Mouse (Mus musculus) liver, postnatal 0 days (tissue): ENCODE measurements around the gene Sf3a1. TPM values are rescaled to one million over a fixed set of nuclear protein-coding genes. Genes with fewer than 3 reads are reported as not detected.
A peak's percentile ranks its signal among the peaks of the same experiment; 100 is the strongest.

Experiments used
- ATAC-seq: fragments of 200-750 bp; cut with Nextera tagmentation; 2 replicates; pipeline ENCODE4 v1.8.0; 2017; ENCODE audit warnings: mild to moderate bottlenecking, moderate library complexity
- DNase-seq: peaks from one replicate; pipeline ENCODE4 v3.0.0-alpha.2; 2016
- H3K27ac ChIP-seq: fragments of 300-500 bp; sonication (generic); 2 replicates; pipeline ENCODE4 v1.5.1; 2014; ENCODE audit warnings: antibody characterized with exemption, moderate library complexity, mild to moderate bottlenecking, low read depth
- H3K27me3 ChIP-seq: fragments of 300-500 bp; sonication (generic); 2 replicates; pipeline ENCODE4 v1.6.1; 2014; ENCODE audit warnings: low read length, control low read depth, mixed read lengths; ENCODE audit not compliant: insufficient read depth
- H3K36me3 ChIP-seq: fragments of 300-500 bp; sonication (generic); replicated peaks from 2 replicates; pipeline ENCODE4 v1.6.1; 2014; ENCODE audit warnings: mild to moderate bottlenecking, control low read depth, low read length, moderate library complexity, mixed read lengths; ENCODE audit not compliant: insufficient read depth
- H3K4me1 ChIP-seq: fragments of 300-500 bp; sonication (generic); 2 replicates; pipeline ENCODE4 v1.6.1; 2014; ENCODE audit warnings: antibody characterized with exemption, mild to moderate bottlenecking, control low read depth; ENCODE audit not compliant: insufficient read depth
- H3K4me2 ChIP-seq: fragments of 300-500 bp; sonication (generic); 2 replicates; pipeline ENCODE4 v1.6.1; 2014; ENCODE audit warnings: low read depth, mild to moderate bottlenecking, low read length, moderate library complexity, mixed read lengths
- H3K4me3 ChIP-seq: fragments of 300-500 bp; sonication (generic); 2 replicates; pipeline ENCODE4 v1.5.1; 2014; ENCODE audit warnings: low read depth, low read length
- H3K9ac ChIP-seq: fragments of 300-500 bp; sonication (generic); replicated peaks from 2 replicates; pipeline ENCODE4 v1.6.1; 2014; ENCODE audit warnings: mild to moderate bottlenecking, moderate library complexity
- H3K9me3 ChIP-seq: fragments of 300-500 bp; sonication (generic); 2 replicates; pipeline ENCODE4 v1.6.1; 2016; ENCODE audit warnings: mild to moderate bottlenecking, control low read depth, low read length, mixed read lengths
- CTCF ChIP-seq: sonication (generic); IDR thresholded peaks from 2 replicates; pipeline ENCODE4 v1.5.1; 2016; ENCODE audit warnings: antibody characterized with exemption, low read depth
- EP300 ChIP-seq: IDR thresholded peaks from 2 replicates; pipeline ENCODE4 v1.6.1; 2016; ENCODE audit warnings: antibody characterized with exemption, low read depth, mild to moderate bottlenecking
- WGBS: fragments of 180-500 bp; shearing (Covaris S2); extraction: QIAGEN DNeasy Blood & Tissue Kit; methylation state at CpG from one replicate; pipeline ENCODE4 v1.1.7; 2014; ENCODE audit not compliant: insufficient replicate concordance; 5-methylcytosine and 5-hydroxymethylcytosine counted together
- polyA plus RNA-seq: library from polyadenylated mRNA; unstranded; fragments of >200 nt; fragmentation: Nextera tagmentation; extraction: Ambion mirVana; gene quantifications from 2 replicates; pipeline ENCODE4 v1.2.1, GENCODE M21; 2015

The Sf3a1 gene
- polyA plus RNA-seq, 1 experiment from 2014 or later, result 8.8 TPM

- Histone ChIP-seq H3K4me1 (peaks cover 13% of the 10 kb centered on the region), H3K27me3 (0 out of 2 replicates have a peak, but pooled peaks cover 7% of the 10 kb centered on the region), H3K4me3 (no peak overlapping the region), H3K36me3 (peaks cover 10% of the 10 kb centered on the region), H3K27ac (peak overlapping the region; percentile 29; the same call in 1 of the 2 replicates), H3K9ac (no peak overlapping the region), H3K4me2 (no peak overlapping the region), H3K9me3 (no peaks in the 10 kb centered on the region)
- 76% methylated on average over 9 of the region's 9 CpGs for WGBS
- DNase-seq (no peak), ATAC-seq (no peak)
- TF ChIP-seq CTCF, result no peak
- no peak for TF ChIP-seq EP300
Measured at GRCm38 (mm10) chr11:4216248-4217000, 56.3 kb downstream of the Sf3a1 start.

- Histone ChIP-seq H3K4me1 (peaks cover 20% of the 10 kb centered on the region), H3K4me2 (peak within 1 kb of the TSS; percentile 93), H3K27me3 (0 out of 2 replicates have a peak, but pooled peaks cover 7% of the 10 kb centered on the region), H3K27ac (peak within 1 kb of the TSS; percentile 29; the same call in 1 of the 2 replicates), H3K9me3 (no peaks in the 10 kb centered on the region), H3K36me3 (peaks cover 4% of the 10 kb centered on the region), H3K4me3 (peak within 1 kb of the TSS; percentile 50), H3K9ac (peak within 1 kb of the TSS; percentile 66)
- DNase-seq (peak; percentile 95), ATAC-seq (peak; percentile 90)
- TF ChIP-seq EP300 (no peak), CTCF (no peak)
- WGBS, result 3% methylated on average over 53 of the region's 56 CpGs
Measured at GRCm38 (mm10) chr11:4217914-4218629, 57.9 kb downstream of the Sf3a1 start, which contains the start of gene Castor1. Gene Castor1, plus strand, starts transcription at chr11:4218225.

- ATAC-seq (no peak), DNase-seq (no peak)
- Histone ChIP-seq H3K27me3 (0 out of 2 replicates have a peak, but pooled peaks cover 7% of the 10 kb centered on the region), H3K4me3 (peak overlapping the region; percentile 50), H3K27ac (no peak overlapping the region), H3K9ac (peak overlapping the region; percentile 66), H3K9me3 (no peaks in the 10 kb centered on the region), H3K4me1 (peaks cover 25% of the 10 kb centered on the region), H3K4me2 (peak overlapping the region; percentile 93), H3K36me3 (peaks cover 3% of the 10 kb centered on the region; the same call in 1 of the 2 replicates)
- WGBS, result 17% methylated on average over 6 of the region's 6 CpGs
- TF ChIP-seq EP300 (no peak), CTCF (no peak)
Measured at GRCm38 (mm10) chr11:4218637-4219036, 58.5 kb downstream of the Sf3a1 start.

GRCm38 (mm10) chr11:4219317-4219751, 59.2 kb downstream of the Sf3a1 start:
- Histone ChIP-seq H3K4me1 (peaks cover 30% of the 10 kb centered on the region), H3K4me3 (no peak overlapping the region), H3K9ac (no peak overlapping the region), H3K4me2 (0 out of 2 replicates have a peak overlapping the region, but pooled peaks have one; percentile 93), H3K36me3 (peaks cover 3% of the 10 kb centered on the region; the same call in 1 of the 2 replicates), H3K27me3 (0 out of 2 replicates have a peak, but pooled peaks cover 7% of the 10 kb centered on the region), H3K9me3 (no peaks in the 10 kb centered on the region), H3K27ac (no peak overlapping the region)
- 20% methylated on average over 2 of the region's 2 CpGs for whole genome bisulfite sequencing
- DNase-seq (peak; percentile 67), ATAC-seq (no peak)
- no peak for TF ChIP-seq EP300
- peak; percentile 88 for TF ChIP-seq CTCF

- Histone ChIP-seq H3K27me3 (0 out of 2 replicates have a peak, but pooled peaks cover 7% of the 10 kb centered on the region), H3K9ac (no peak overlapping the region), H3K27ac (no peak overlapping the region), H3K36me3 (peaks cover 1% of the 10 kb centered on the region; the same call in 1 of the 2 replicates), H3K4me1 (peaks cover 33% of the 10 kb centered on the region), H3K4me3 (no peak overlapping the region), H3K9me3 (no peaks in the 10 kb centered on the region), H3K4me2 (no peak overlapping the region)
- WGBS, result 49% methylated on average over 9 of the region's 9 CpGs
- ATAC-seq (no peak), DNase-seq (no peak)
- no peak for TF ChIP-seq EP300
- no peak for TF ChIP-seq CTCF
Measured at GRCm38 (mm10) chr11:4219908-4220307, 59.8 kb downstream of the Sf3a1 start.
